Mouse (Mus musculus) heart, embryonic 16.5 days (tissue): Measurements from ENCODE around the gene Lcp2. TPM values are rescaled to one million over a fixed set of nuclear protein-coding genes. Genes with fewer than 3 reads are reported as not detected.

ENCODE experiments used
- ATAC-seq: fragments of 200-750 bp; cut with Nextera tagmentation; replicated peaks from 2 replicates; pipeline ENCODE4 v1.8.0; 2017; ENCODE audit warnings: moderate number of reproducible peaks; ENCODE audit not compliant: insufficient read depth, low FRiP score; ENCODE audit errors: extremely low read depth
- H3K27ac ChIP-seq: fragments of 300-500 bp; sonication (generic); 2 replicates; pipeline ENCODE4 v1.5.1; 2014; ENCODE audit warnings: mild to moderate bottlenecking, low read length, control low read depth, moderate library complexity
- H3K27me3 ChIP-seq: fragments of 300-500 bp; sonication (generic); 2 replicates; pipeline ENCODE4 v1.6.1; 2014; ENCODE audit warnings: low read length, mixed read lengths; ENCODE audit not compliant: control insufficient read depth, insufficient read depth
- H3K36me3 ChIP-seq: fragments of 300-500 bp; sonication (generic); 2 replicates; pipeline ENCODE4 v1.6.1; 2014; ENCODE audit not compliant: control insufficient read depth, insufficient read depth
- H3K4me1 ChIP-seq: fragments of 300-500 bp; sonication (generic); 2 replicates; pipeline ENCODE4 v1.6.1; 2014; ENCODE audit warnings: low read length, mixed read lengths; ENCODE audit not compliant: control insufficient read depth, insufficient read depth
- H3K4me2 ChIP-seq: fragments of 300-500 bp; sonication (generic); 2 replicates; pipeline ENCODE4 v1.6.1; 2014; ENCODE audit warnings: low read depth, mild to moderate bottlenecking, control low read depth, low read length
- H3K4me3 ChIP-seq: fragments of 300-500 bp; sonication (generic); 2 replicates; pipeline ENCODE4 v1.5.1; 2014; ENCODE audit warnings: mild to moderate bottlenecking, control low read depth, low read length
- H3K9ac ChIP-seq: fragments of 300-500 bp; sonication (generic); 2 replicates; pipeline ENCODE4 v1.6.1; 2014; ENCODE audit warnings: low read length, control low read depth
- H3K9me3 ChIP-seq: fragments of 300-500 bp; sonication (generic); replicated peaks from 2 replicates; pipeline ENCODE4 v1.6.1; 2016; ENCODE audit warnings: low read length; ENCODE audit not compliant: control insufficient read depth
- WGBS: fragments of 180-500 bp; shearing (Covaris S2); extraction: QIAGEN DNeasy Blood & Tissue Kit; methylation state at CpG from one replicate; pipeline ENCODE4 v1.1.7; 2014; 5-methylcytosine and 5-hydroxymethylcytosine counted together
- polyA plus RNA-seq: library from polyadenylated mRNA; unstranded; fragments of >200 nt; fragmentation: Nextera tagmentation; extraction: Ambion mirVana; gene quantifications from 2 replicates; pipeline ENCODE4 v1.2.1, GENCODE M21; 2015

Gene Lcp2
- polyA plus RNA-seq, 1 experiment from 2014 or later, result 11.3 TPM

GRCm38 (mm10) chr11:34009316-34010087, 37.2 kb upstream of the Lcp2 start:
- peak; percentile 26; the same call in 1 of the 2 replicates for ATAC-seq
- Histone ChIP-seq H3K27ac (peak overlapping the region; percentile 74), H3K9me3 (no peaks in the 10 kb centered on the region), H3K27me3 (no peaks in the 10 kb centered on the region), H3K36me3 (no peaks in the 10 kb centered on the region), H3K9ac (no peak overlapping the region), H3K4me2 (no peak overlapping the region), H3K4me3 (no peak overlapping the region), H3K4me1 (no peaks in the 10 kb centered on the region)
- WGBS, result 74% methylated on average over 12 of the region's 12 CpGs

- H3K4me1 ChIP-seq, result no peaks in the 10 kb centered on the region
- no peak overlapping the region for H3K4me3 ChIP-seq
- H3K27ac ChIP-seq, result peak overlapping the region; percentile 74
- no peaks in the 10 kb centered on the region for H3K36me3 ChIP-seq
- no peaks in the 10 kb centered on the region for H3K27me3 ChIP-seq
- peak; percentile 30; the same call in 1 of the 2 replicates for ATAC-seq
- H3K4me2 ChIP-seq, result no peak overlapping the region
- 55% methylated on average over 7 of the region's 7 CpGs for WGBS
- H3K9ac ChIP-seq, result no peak overlapping the region
- H3K9me3 ChIP-seq, result no peaks in the 10 kb centered on the region
Observed at GRCm38 (mm10) chr11:34010133-34010858, 36.4 kb upstream of the Lcp2 start.

DNA sequence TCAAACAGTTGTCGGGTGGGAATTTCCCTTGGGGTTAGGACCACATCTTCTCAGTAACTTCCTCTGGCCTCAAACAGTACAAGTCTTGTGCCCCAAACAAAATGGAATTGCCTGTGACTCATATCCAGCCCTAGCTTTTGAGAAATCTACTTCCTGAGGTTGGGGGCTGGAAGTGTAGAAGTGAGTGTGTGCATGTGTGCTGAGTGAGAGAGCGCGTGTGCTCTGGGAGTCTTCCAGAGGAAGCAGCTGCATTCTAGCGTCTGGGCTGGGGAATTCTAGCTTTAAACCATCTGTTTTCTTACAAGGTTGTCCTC, 35.9 kb upstream of the Lcp2 start:
- no peaks in the 10 kb centered on the region for H3K27me3 ChIP-seq
- WGBS, result 33% methylated on average over 4 of the region's 4 CpGs
- H3K27ac ChIP-seq, result peak overlapping the region; percentile 74
- H3K36me3 ChIP-seq, result no peaks in the 10 kb centered on the region
- no peak overlapping the region for H3K9ac ChIP-seq
- H3K4me1 ChIP-seq, result no peaks in the 10 kb centered on the region
- ATAC-seq, result peak; percentile 76
- H3K4me3 ChIP-seq, result no peak overlapping the region
- H3K9me3 ChIP-seq, result no peaks in the 10 kb centered on the region
- no peak overlapping the region for H3K4me2 ChIP-seq

DNA sequence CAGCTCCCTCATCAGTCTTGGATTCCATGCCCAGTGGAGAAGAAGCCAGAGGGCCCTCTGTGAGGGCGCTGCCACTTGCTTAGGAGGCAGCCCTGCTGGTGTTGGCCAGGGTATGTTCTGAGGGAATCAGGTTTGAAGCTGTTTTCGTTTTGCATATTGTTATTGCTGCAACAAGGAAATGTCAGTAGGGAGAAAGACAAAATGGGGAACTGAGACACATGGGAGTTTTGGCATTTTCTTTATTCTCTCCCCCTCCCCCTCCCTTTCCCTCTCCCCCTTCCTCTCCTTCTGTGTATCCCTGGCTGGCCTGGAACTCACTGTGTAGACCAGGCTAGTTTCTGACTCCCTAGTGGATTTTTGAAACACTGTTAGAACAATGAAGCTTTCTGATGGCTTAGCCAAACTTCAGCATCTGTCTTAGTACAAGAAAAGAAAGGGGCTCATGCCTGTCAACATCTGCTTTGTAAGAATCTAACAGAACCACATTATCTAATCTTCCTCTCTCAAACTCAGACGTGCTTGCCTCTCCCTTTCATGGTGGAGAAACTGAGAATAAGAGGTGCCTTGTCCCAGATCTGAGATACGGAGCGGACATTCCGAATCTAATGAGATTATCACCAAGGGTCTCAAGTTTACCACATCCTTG, 34.6 kb upstream of the Lcp2 start:
- Histone ChIP-seq H3K27me3 (no peaks in the 10 kb centered on the region), H3K9me3 (no peaks in the 10 kb centered on the region), H3K4me3 (no peak overlapping the region), H3K27ac (0 out of 2 replicates have a peak overlapping the region, but pooled peaks have one; percentile 21), H3K36me3 (no peaks in the 10 kb centered on the region), H3K4me1 (no peaks in the 10 kb centered on the region), H3K4me2 (no peak overlapping the region), H3K9ac (no peak overlapping the region)
- no peak for ATAC-seq
- 46% methylated on average over 6 of the region's 6 CpGs for WGBS

DNA sequence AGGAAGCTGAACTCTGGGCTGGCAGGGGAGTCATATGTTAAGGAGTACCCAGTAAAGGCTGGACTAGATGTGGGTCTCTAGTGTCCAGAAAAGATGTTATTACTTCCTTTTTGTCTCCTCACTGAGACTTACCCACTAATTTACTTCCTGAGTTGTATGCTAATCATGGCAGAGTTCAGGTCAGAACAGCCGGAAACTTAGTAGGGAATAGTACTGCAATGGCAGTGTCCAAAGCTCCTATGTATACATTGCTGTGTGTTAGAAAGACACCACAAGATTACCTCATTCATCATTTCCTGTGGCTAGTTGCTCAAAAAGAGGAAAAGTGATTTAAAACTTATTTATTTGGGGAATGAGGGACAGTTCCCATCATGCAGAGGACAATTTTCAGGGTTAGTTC, 21.6 kb upstream of the Lcp2 start:
- 70% methylated on average over 1 of the region's 1 CpGs for WGBS
- Histone ChIP-seq H3K27ac (no peak overlapping the region), H3K9me3 (no peaks in the 10 kb centered on the region), H3K9ac (no peak overlapping the region), H3K36me3 (no peaks in the 10 kb centered on the region), H3K4me2 (no peak overlapping the region), H3K27me3 (no peaks in the 10 kb centered on the region), H3K4me3 (no peak overlapping the region), H3K4me1 (no peaks in the 10 kb centered on the region)
- no peak for ATAC-seq

DNA sequence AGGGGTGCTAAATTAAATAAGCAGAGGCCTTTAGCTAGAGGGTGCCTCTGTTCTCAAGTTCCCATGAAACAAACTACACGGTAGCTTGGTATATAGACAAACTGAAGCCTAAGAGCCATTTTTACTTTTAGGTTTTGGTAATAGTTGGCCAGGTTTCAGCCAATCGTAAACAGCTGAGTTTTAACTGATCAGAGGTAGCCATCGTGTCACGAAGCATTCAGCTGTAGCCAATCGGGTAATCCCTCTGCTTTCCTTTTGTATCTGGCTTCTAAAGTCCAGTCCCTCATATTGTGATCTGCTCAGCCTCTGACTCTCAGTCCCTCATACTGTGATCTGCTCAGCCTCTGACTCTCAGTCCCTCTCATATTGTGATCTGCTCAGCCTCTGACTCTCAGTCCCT, 17.1 kb upstream of the Lcp2 start:
- WGBS, result 75% methylated on average over 5 of the region's 5 CpGs
- Histone ChIP-seq H3K4me3 (no peak overlapping the region), H3K4me2 (no peak overlapping the region), H3K27ac (no peak overlapping the region), H3K9ac (no peak overlapping the region), H3K4me1 (no peaks in the 10 kb centered on the region), H3K9me3 (no peaks in the 10 kb centered on the region), H3K27me3 (no peaks in the 10 kb centered on the region), H3K36me3 (no peaks in the 10 kb centered on the region)
- ATAC-seq, result no peak

GRCm38 (mm10) chr11:34031015-34031805, 15.5 kb upstream of the Lcp2 start:
- Histone ChIP-seq H3K27me3 (no peaks in the 10 kb centered on the region), H3K27ac (no peak overlapping the region), H3K4me2 (peak overlapping the region; percentile 19; the same call in 1 of the 2 replicates), H3K9ac (no peak overlapping the region), H3K4me1 (no peaks in the 10 kb centered on the region), H3K4me3 (no peak overlapping the region), H3K36me3 (no peaks in the 10 kb centered on the region), H3K9me3 (no peaks in the 10 kb centered on the region)
- WGBS, result 43% methylated on average over 8 of the region's 8 CpGs
- ATAC-seq, result peak; percentile 14; the same call in 1 of the 2 replicates

DNA sequence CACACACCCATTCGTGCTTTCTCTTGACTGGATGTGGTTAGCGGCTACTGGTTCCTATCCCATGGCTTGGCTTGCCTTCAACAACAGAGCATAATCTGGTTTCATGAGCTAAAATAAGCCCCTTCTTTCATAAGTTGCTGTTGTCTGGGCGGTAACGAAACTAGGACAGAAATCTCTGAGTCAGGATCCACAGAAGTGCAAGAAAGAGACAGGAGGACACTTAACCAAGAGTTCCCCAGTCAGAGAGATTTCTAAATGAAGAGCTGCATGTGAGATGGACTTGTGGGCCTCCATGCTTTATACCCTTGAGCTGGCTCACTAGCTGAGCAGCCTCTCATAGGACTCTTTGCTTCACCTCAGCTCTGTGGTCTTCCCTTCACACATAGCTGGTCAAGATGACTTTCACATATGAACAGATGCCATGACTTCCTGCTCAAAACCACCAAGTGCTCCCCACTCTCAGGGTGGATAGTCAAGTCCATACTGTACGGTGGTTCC, 12.7 kb upstream of the Lcp2 start:
- H3K4me1 ChIP-seq, result no peaks in the 10 kb centered on the region
- no peaks in the 10 kb centered on the region for H3K9me3 ChIP-seq
- no peak overlapping the region for H3K4me2 ChIP-seq
- WGBS, result 80% methylated on average over 5 of the region's 5 CpGs
- H3K27me3 ChIP-seq, result no peaks in the 10 kb centered on the region
- H3K4me3 ChIP-seq, result no peak overlapping the region
- H3K9ac ChIP-seq, result no peak overlapping the region
- H3K27ac ChIP-seq, result no peak overlapping the region
- no peak for ATAC-seq
- H3K36me3 ChIP-seq, result no peaks in the 10 kb centered on the region
